Mouse (Mus musculus) E14TG2a.4 (cell line): ENCODE measurements around the gene Gm49369.

ENCODE experiments used
- CTCF ChIP-seq: conservative IDR thresholded peaks from 2 replicates; pipeline ENCODE4 v1.5.1; 2014; ENCODE audit warnings: low read length
- POU5F1 ChIP-seq: IDR thresholded peaks from 2 replicates; pipeline ENCODE4 v1.6.1; 2014; ENCODE audit warnings: low read length, borderline replicate concordance

GRCm38 (mm10) chr7:142360743-142361142, 21.7 kb downstream of the Gm49369 start:
- TF ChIP-seq CTCF (no peak), POU5F1 (no peak)
